Mouse (Mus musculus) gastrocnemius, postnatal 4 days (tissue): ENCODE measurements around the gene Setd4. TPM values are rescaled to one million over a fixed set of nuclear protein-coding genes. Genes with fewer than 3 reads are reported as not detected.

Experiments used
- DNase-seq, 2 experiments: peaks; one replicate each; pipeline ENCODE4 v3.0.0; 2021 to 2022; ENCODE audit warnings: low spot score in 2 of 2, mixed read lengths in 2 of 2
- total RNA-seq, 2 experiments: library from RNA; stranded (reverse); gene quantifications; 2 replicates each; pipeline ENCODE4 v1.2.3; 2021

The Setd4 gene
- total RNA-seq, 2 experiments from 2014 or later = 2.4 to 3.7 TPM

DNA sequence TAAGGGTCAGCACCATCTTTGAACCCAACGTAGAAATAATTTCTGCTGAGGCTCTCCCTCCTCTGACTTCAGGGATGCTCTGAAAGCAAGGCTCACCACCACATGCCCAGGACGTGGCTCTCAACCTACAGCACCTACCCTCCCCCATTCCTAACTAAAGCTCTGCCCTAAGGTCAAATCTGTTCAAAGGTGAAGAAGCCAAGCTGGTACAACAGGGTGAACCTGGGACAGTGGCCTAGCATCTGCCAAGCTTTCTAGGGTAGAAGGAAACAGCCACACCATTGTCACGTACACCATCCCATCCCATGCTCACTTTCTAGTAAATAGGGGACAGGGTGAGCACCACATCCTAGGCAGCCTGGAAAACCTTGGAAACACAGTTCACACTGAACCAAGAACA, 11.2 kb downstream of the Setd4 start:
- no peak for DNase-seq

DNA sequence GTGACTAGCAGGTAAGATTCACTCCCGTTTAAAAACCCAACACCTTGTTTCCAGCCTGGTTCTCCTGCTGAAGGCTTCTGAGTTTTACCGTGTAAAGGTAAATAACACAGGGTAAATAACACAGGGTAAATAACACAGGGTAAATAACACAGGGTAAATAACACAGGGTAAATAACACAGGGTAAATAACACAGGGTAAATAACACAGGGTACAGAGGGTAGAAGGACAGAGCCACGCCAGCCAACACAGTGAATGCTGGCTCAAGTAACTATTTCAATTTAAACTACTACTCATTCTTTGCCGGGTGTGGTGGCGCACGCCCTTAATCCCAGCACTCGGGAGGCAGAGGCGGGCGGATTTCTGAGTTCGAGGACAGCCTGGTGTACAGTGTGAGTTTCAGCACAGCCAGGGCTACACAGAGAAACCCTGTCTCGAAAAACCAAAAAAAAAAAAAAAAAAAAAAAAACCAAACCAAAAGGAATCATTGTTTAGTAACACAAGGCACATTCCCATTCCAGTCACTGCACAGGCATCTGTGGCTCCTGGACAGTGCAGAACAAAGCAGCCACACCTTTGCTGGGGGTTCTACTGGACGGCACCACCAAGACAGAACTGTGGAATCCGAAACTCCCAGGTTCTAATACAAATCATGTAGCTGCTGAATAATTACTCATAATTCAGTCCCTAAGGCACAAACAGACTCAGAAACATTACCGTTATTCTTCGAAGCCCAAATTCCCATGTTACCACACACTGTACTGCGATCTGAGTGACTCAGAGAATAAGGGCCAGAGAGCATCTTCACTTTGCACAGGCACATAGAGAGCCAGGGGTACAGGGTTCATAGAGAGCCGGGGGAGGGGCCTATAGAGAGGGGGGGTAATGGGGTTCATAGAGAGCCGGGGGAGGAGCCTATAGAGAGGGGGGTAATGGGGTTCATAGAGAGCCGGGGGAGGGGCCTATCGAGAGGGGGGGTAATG, 12.1 kb downstream of the Setd4 start:
- no peak for DNase-seq

DNA sequence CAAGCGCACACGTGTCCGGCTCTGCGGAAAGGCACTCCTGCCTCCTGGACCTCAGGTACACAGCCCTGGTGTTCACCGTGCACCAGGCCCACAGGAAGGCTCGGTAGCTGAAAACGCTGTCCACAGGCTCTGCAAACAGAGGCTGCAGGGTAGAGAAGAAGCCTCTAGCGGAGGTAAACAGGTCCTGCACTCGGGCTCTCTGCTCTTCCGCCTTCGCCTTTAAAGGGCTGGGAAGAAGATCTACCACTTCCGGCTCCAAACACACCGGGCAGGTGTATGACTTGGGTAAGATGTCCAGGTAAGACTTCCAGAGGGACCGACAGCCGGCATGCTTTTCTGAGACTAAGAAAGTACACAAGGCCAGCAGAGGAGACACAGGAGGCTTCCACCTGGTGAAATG, 12.9 kb downstream of the Setd4 start:
- DNase-seq = no peak

DNA sequence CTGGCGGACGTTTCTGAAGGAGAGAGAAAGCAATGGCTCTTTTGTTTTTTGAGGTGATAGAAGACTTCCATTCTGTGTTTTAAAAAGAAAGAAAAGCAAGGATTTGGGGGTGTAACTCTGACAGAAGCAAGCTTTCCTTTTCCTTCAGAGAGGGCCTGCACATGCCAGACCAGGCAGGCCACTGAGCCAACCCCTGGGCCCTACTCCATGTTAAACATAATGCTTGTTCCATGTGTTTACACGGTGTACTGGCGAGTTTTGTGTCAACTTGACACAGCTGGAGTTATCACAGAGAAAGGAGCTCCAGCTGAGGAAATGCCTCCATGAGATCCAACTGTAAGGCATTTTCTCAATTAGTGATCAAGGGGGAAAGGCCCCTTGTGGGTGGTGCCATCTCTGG, 15.6 kb downstream of the Setd4 start:
- no peak for DNase-seq

DNA sequence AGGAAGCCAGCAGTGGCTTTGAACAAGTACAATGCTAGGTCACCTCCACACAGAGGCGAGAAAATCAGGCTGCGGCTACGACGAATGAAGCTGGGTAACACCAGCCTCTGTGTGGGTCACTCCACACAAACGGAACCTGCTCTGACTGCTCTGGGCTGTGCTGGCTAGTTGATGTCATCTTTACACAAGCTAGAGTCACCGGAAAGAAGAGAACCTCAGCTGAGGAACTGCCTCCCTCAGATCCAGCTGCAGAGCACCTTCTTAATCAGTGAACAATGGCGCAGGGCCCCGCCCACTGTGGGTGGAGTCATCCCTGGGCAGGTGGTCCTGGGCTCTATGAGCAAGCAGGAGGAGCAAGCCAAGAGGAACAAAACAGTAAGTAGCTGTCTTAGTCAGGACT, 17.5 kb downstream of the Setd4 start:
- no peak for DNase-seq

DNA sequence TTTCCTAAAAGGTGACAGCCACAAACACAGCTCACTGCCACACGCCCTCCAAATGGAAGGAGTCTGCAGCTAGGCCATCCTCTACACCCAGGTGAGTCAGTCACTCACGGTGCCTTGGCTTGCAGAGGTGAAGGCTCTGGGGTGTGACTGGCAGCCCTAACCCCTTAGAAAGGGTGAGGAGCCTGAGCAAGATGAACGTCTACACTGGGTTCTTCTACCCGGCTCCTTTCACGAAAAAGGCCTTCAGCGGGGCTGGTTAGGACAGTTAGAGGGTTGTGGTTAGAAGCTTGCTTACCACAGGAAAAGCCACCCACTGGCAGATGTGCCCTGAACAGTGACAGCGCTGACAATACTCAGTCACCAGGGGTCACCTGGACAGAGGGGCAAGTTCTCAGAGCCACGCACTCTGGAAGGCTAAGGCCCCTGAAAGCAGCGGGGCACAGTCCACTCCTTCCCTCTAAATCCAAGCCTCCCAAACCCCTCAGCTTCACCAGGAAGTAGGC, 18.1 kb downstream of the Setd4 start:
- DNase-seq = no peak

DNA sequence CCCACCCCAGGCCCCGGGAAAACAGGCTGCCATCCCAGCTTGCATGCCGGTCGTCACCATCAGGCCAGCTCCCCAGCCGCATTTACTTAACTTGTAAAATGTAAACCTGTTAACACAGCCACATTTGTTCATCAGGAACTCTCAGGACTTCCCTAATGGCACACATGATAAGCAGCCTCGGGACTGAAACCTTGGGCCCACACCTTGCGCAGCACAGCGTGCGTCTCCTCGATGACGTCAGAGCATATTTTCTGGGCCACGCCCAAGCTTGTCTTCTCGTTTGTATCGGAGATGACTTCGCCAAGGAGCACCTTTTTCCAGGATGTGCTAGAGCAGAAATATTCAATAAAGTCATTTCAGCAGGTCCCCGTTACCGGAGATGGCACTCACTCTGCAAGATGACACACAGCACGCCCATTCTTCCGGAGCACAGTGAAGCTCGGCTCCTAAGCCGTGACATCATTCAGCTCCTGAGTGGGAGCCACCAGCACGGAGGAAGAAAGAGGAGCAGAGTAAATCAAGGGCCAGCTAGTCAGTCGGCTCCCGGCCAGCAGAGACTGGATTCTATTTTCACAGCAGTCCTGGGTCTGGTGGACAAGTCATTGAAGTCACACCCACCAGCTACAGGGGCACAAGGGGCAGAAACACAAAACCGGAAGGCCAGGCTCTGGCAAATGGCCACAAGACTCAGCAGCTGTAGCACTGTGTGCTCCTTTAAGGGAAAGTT, 18.7 kb downstream of the Setd4 start:
- no peak for DNase-seq

DNA sequence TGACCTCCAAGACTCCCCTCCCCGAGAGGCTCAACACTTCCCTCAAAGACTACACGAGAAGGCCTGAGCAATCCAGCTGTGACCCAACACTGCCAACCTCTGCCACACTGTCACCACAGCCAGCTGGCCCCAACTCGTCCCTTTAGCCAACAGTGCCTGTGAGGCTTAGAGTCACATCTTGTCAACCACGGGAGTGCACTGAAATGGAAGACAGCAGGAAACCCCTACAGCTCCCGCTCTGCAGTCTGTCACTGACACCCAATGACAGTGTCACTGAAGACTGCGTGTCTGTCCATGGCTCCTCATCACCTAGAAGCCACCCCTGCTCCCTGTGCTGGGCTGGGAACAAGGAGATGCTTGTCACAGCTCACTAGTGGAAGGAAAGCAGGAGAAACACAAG, 22.7 kb downstream of the Setd4 start:
- DNase-seq = no peak

DNA sequence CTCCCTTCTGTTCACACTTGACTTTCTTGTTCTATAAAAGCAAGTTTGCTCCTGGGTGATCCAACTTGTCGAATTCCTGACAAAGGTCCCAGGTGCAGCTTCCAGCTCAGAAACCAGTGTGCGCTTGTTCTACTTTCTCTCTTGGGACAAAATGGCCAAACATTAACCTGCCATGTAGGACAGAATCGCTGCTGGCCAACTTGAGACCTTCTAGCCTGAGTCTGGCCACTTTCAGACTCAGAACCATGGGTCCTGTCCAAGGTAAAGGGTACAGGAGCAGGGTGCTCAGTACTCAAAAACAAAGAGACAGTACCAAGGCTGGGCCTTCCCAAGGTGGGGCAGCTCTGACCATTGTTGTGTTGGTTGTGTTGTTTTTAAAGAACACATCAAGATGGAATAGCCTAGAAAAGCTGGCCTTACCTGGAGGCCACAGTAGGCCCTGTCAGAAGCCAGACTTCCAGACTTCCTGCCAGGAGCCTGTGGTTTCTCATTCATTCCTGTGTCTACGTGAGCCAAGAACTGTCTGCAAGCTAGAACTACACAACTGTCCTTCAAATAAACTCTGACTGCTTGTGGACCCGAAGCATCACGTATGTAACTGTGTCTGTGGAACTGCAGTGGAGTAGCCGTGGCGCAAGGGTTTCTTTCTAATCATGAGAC, 25.4 kb downstream of the Setd4 start:
- no peak for DNase-seq

DNA sequence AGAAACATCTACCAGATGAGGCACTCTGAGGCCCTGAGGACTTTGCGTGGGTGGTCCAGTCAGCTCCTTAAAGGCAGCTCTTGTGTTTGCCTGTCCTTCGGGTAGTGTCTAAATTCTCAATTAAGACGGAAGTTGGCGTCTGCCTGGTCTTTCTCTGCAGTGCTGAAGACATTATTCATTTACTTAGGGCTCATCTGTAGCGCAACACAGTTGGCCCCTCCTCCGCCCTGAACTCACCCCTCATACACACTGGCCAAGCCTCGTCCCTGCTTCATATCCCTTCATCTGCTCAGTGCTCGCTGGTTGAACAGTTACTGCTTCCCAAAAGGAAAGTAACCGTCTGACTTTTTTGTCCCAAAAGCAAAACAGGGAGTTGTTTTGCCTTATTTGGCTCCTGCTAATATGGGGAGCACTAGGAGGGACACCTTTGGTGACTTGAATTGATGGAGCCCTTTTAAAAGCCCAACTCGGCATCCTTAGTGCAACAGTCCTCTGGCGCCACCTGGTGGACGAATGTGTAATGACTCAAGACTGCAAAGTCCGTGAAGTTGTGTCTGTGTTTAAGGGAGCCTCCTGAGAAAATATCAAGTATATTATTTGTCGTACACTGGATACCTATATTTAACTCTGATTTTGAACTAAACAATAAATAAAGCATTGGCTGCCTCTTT, 27.3 kb downstream of the Setd4 start:
- DNase-seq = peak; percentile 64 to 79

DNA sequence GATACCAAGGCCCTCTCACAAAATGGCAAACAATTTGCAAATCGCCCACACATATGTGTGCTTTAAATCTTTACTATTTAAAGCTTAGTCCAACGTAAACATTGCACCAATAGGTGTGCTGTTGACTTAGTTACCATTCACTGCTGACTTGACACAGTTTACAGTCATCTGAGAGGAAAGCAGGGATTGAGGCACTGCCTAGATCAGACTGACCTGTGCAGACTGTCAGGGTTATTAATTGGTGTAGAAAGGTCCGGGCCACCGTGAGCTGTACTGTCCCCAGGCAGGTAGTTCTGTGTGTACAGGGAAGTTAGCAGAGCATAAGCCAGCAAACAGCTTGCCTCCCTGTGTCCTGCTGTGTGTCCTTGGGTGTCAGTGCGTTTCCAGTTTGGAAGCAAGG, 28.3 kb downstream of the Setd4 start:
- DNase-seq = no peak

DNA sequence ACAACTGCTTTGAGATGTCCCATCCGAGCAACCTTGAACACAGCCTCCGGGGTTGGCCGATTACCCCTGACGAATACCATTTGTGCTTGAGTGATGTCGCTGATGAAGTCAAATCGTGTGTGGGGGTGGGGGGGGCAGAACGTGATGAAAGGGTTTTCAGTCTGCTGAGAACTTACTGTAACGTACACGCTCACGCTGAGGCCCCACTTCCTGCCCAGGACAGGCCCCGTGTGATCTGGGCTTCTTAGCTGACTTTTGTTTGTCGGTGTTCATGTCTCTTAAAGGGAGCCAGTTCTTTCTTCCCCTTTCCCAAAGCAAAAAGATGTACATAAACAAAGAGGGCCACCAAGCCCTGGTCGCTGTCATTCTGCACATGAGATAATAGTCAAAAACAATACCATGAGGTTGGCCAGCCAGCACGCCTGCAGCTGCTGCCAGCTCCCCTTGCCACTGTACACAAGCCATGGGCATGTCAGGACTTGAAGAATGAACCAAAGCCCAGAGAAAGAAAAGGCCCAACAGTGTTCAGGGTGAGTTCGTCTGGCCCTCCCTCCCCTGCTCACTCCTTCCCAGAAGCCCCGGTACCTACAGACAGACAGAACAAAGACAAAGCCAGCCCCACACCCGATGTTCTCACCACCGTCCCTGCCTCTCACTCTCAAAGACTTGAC, 29.2 kb downstream of the Setd4 start:
- no peak for DNase-seq

DNA sequence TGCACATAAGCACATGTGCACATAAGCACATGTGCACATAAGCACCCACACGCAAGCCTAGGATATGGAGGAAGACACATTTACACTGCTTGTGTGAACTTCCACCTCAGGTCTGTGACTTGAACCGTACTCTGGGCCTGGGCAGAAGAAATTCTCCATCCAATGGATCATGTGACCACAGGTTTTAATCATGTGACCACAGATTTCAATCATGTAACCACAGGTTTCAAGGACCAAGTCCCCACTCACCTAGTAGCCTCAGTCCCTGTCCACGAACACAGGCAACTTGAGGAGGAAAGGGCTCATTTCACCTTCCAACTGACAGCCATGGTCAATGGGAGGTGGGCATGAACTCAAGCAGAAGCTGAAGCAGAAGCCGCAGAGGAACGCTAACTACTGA, 30.4 kb downstream of the Setd4 start:
- DNase-seq = no peak

DNA sequence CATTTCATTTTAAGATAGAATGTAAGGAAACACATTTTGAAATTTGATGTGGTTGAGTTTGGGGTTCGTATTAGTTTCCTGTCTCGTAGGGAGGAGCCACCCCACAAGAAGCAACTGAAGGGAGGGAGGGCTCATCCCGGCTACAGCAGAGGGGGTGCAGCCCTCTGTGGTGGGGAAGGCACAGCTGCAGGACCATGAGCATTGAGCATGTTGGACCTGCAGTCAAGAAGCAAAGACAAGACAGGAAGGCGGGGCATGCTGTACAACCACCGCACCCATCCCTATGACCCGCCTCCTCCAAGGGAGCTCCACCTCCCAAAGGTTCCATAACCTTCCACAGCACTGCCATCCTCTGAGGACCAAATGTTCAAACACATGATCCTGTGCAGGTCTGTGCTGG, 31.5 kb downstream of the Setd4 start:
- DNase-seq = no peak

DNA sequence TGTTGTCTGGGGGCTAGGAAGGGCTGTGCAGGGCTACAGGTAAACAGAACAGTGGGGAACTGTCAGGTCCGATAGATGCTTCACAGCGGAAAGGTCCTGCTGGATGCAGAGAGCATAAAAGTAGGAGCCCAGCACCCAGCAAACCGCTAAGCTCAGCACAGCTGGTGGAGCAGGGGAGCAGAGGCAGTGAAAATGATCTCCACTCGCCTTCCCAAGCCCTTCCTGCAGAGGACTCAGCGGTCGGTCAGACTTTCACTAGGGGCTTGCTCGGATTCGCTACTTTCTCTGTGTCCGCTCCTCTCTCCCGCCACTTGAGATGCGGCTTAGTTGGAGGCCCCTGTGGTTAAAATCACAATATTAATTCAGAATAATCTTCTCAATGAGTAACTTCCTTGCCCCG, 45.4 kb downstream of the Setd4 start:
- no peak for DNase-seq

DNA sequence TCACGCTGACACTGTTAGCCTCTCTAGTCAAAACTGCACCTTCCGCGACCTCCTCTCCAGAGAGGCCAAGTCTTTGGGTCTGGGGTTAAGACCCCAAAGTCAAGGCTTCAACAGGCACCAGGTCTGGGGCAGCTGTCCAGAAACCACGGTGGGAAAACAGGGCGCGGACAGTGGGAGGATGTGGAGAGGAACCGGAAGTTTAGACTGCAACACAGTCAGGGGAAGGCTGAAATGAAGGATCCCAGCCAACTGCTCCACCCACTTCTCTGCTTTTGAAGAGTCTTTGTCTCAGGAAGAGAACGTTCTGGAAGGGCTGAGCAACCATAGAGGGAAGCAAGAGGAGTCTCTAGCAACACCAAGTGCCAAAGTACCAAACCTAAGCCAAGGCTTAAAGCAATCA, 46.2 kb downstream of the Setd4 start:
- no peak for DNase-seq

DNA sequence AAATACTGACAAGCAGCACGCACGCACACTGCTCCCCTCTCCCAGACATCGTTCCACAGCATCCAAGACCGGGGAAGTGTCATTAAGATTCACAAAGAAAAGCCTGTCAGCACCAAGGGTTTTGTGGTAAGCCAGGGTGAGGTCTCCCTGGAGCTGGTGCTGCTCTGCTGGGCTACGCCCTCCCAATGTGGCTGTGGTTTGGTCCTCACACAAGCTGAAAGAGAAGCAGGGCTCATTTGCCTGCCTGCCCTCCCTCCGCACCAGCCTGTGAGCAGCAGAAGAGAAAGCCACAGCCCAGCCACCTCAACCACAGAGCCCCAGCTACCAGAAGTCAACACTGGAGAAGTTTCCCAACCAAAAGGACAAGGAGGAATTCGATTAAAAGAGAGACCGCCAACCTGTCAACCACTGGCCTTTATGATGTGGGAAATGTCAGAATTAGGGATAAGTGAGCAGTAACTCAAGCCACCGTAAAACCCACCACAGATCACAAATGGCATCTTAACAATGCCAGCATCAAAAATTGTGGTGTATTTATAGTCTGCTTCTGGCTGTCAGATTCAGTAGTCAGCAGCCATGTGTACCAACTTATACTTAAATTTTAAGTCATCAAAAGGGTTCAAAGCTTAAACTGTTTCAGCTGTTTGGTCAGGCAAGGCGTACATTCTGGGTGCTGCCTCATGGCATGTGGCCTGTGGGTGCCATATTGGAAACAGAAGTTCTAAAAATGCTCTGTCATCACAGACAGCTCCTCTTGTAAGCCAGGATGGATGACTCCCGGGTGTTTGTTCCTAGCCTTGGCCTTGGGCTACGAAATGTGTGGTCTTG, 51.0 kb downstream of the Setd4 start:
- no peak for DNase-seq

DNA sequence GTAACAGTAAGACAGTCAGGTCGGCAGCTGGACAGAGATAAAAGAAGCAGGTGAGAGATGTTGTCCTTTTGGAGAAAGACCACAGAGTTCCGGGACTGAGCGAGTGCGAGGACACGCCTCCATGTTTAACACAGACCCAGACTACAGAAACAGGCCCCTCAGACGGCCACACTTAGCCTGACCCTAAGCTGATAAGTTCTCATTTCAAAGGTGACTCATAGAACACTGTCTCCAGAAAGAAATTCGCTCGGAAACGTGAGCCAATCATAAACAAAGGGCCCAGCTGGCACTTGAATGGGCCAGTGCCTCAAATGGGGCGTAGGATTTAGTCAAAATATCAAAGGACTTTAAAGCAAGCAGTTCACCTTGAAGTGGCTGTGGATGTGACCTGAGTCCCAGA, 54.6 kb downstream of the Setd4 start:
- no peak for DNase-seq

DNA sequence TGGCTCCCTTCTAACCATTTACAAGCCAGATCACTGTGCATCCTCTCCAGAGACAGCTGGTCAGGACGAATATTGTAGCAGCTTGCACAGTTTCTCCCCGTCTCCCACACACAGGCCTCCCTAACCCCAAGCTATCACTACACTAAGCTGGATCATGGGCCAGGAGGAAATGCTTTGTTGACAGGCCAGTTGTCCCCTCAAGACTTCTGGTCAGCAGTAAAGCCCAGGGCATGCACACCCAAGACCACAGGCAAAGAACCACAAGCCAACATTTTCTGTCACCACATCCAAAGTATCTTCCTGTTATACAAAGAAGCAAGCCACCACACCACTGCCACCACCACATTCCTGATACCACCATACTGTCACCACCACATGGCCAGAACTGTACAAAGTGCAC, 55.8 kb downstream of the Setd4 start:
- DNase-seq = no peak

DNA sequence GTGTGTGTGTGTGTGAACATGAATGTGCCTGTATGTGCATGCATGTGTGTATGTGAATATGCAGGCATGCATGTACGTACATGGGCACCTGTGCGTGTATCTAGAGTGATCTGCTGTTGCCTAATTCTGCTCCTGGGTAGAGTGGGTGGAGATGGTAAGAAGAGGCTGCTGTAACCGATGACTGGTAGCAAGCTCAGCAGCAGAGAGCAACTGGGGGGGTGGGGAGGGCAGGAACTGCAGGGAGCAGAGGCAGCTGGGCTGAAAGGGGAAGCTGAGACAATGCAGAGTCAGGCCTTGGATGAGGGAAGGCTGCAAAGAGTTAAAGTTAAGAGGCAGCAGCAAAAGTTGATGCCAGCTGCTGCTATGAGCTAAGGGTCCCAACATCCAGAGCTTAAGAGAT, 56.7 kb downstream of the Setd4 start:
- DNase-seq = no peak
